Mouse (Mus musculus): ENCODE measurements at regions not wholly inside any gene's neighbourhood (a gene's known extent, or its start where the extent isn't known, plus 50 kb on each side); places are given as distances from the start of the nearest gene placed in this dataset.
A peak's percentile ranks its signal among the peaks of the same experiment; 100 is the strongest.

GRCm38 (mm10) chr10:25589316-25589645 lies 53.2 kb upstream of the Smlr1 start:
- Histone ChIP-seq H3K9me3 (replicated peaks; ENCODE audit: low read length) (no peaks in the 10 kb centered on the region), H3K36me3 (replicated peaks in 1 of 2; ENCODE audit: control insufficient read depth in 1 of 2, insufficient read depth in 1 of 2, low read length in 1 of 2) (no peaks in the 10 kb centered on the region), H3K4me3 (replicated peaks in 1 of 3; ENCODE audit: low read depth in 2 of 3, low read length in 2 of 3, poor library complexity in 1 of 3) (no peak overlapping the region), H3K4me1 (ENCODE audit: control insufficient read depth in 1 of 2, insufficient read depth in 2 of 2) (no peaks in the 10 kb centered on the region), H3K79me2 (replicated peaks; ENCODE audit: control insufficient read depth, extremely low read depth, insufficient read depth, poor library complexity, severe bottlenecking) (no peaks in the 10 kb centered on the region), H3K27ac (ENCODE audit: insufficient read depth, low read depth) (no peak overlapping the region), H3K4me2 (ENCODE audit: insufficient read depth, low read depth, poor library complexity, severe bottlenecking) (no peak overlapping the region), H3K9ac (ENCODE audit: insufficient read depth, low read depth) (no peak overlapping the region), H3K27me3 (replicated peaks) (no peaks in the 10 kb centered on the region)
- TF ChIP-seq HCFC1 (IDR thresholded peaks at IDR 0.05; ENCODE audit: low read depth, low read length) = no peak
- TF ChIP-seq USF2 (conservative IDR thresholded peaks at IDR 0.05; ENCODE audit: low read depth, low read length) = no peak
- no peak for TF ChIP-seq MXI1 (IDR thresholded peaks at IDR 0.05; ENCODE audit: low read depth, low read length)
- TF ChIP-seq USF1 (IDR thresholded peaks at IDR 0.05; ENCODE audit: low read depth, low read length) = no peak
- no peak for TF ChIP-seq ELF1 (IDR thresholded peaks at IDR 0.05; ENCODE audit: low read depth, low read length)
- TF ChIP-seq TBP (conservative IDR thresholded peaks at IDR 0.05; ENCODE audit: low read depth, low read length) = no peak
- no peak for TF ChIP-seq PAX5 (IDR thresholded peaks at IDR 0.05; ENCODE audit: low read length)
- TF ChIP-seq CTCF (conservative IDR thresholded peaks at IDR 0.05 in 1 of 2, IDR thresholded peaks at IDR 0.05 in 1 of 2; ENCODE audit: low read depth in 2 of 2, low read length in 2 of 2) = no peak
- TF ChIP-seq MEF2A (IDR thresholded peaks at IDR 0.05; ENCODE audit: borderline replicate concordance, low read depth, low read length) = no peak
- TF ChIP-seq POLR2AphosphoS2 (IDR thresholded peaks at IDR 0.05; ENCODE audit: low read depth, low read length) = no peak
- in situ Hi-C loops (cut with MboI; ENCODE audit: low pct_ligation_motif_present, low pct_unique_long_range_greater_than_20kb, low sequenced_read_pairs) (no loop called here), dilution Hi-C loops (cut with MboI; ENCODE audit: extremely low pct_ligation_motif_present, extremely low pct_unique_long_range_greater_than_20kb, low sequenced_read_pairs) (no loop called here)
- DNase-seq (ENCODE audit: extremely low read depth) = no peak

- H3K27ac ChIP-seq (ENCODE audit: insufficient read depth, low read depth) = no peak overlapping the region
- DNase-seq (ENCODE audit: extremely low read depth) = no peak
- H3K4me3 ChIP-seq (replicated peaks in 1 of 3; ENCODE audit: low read depth in 2 of 3, low read length in 2 of 3, poor library complexity in 1 of 3) = no peak overlapping the region
- in situ Hi-C loops (cut with MboI; ENCODE audit: low pct_ligation_motif_present, low pct_unique_long_range_greater_than_20kb, low sequenced_read_pairs) (no loop called here), dilution Hi-C loops (cut with MboI; ENCODE audit: extremely low pct_ligation_motif_present, extremely low pct_unique_long_range_greater_than_20kb, low sequenced_read_pairs) (no loop called here)
- TF ChIP-seq ETS1 (conservative IDR thresholded peaks at IDR 0.05; ENCODE audit: low read depth, low read length) (peak; percentile 55; the same call in 1 of the 2 replicates), MXI1 (IDR thresholded peaks at IDR 0.05; ENCODE audit: low read depth, low read length) (no peak), MEF2A (IDR thresholded peaks at IDR 0.05; ENCODE audit: borderline replicate concordance, low read depth, low read length) (peak; percentile 74; the same call in 1 of the 2 replicates), MAX (IDR thresholded peaks at IDR 0.05; ENCODE audit: low read length) (no peak)
- H3K4me1 ChIP-seq (ENCODE audit: control insufficient read depth in 1 of 2, insufficient read depth in 2 of 2) = no peaks in the 10 kb centered on the region
- H3K36me3 ChIP-seq (replicated peaks in 1 of 2; ENCODE audit: control insufficient read depth in 1 of 2, insufficient read depth in 1 of 2, low read length in 1 of 2) = no peaks in the 10 kb centered on the region
- no peak overlapping the region for H3K9ac ChIP-seq (ENCODE audit: insufficient read depth, low read depth)
- H3K79me2 ChIP-seq (replicated peaks; ENCODE audit: control insufficient read depth, extremely low read depth, insufficient read depth, poor library complexity, severe bottlenecking) = no peaks in the 10 kb centered on the region
- no peaks in the 10 kb centered on the region for H3K27me3 ChIP-seq (replicated peaks)
- H3K4me2 ChIP-seq (ENCODE audit: insufficient read depth, low read depth, poor library complexity, severe bottlenecking) = peak overlapping the region; percentile 45; the same call in 1 of the 2 replicates
- H3K9me3 ChIP-seq (replicated peaks; ENCODE audit: low read length) = no peaks in the 10 kb centered on the region
These were observed 52.7 kb upstream of the Smlr1 start for GRCm38 (mm10) chr10:25588611-25589315.
